Comparison of ENCODE assay signal across 10 mouse cellular contexts in the genomic region with DNA sequence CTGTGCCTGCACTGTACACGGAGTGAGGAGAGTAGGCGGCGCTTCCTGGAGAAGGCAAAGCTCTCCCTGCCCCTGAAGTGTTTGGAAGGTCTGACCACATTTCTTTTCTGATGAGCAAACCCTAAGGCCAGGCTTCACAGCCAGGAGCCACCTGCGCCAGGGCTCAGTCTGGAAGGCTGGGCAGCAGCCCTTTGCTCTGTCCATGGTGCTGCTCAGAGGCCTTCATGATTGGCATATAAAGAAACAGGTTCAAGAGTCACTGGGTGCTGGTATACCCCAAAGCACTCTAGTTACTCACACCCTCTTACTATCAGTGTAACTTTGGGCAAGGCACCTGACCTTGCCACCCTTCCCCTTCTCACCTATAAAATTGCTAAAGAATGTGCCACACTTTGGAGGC.
A peak's percentile ranks its signal among the peaks of the same experiment; 100 is the strongest.
DNase-seq lines count a peak whose midpoint lies in the region; ATAC-seq and TF ChIP-seq lines count a peak whose summit lies in the region.
"Had no signal": no experiment of that assay in that cellular context is flagged by ENCODE, and none has a peak within 500 bp of the region (broad histone marks: within the 10 kb centered on the region; RNA-seq: fewer than 3 reads in every experiment).

No protein-coding gene starts in this region.

- H3K9ac ChIP-seq in kidney, embryonic 16.5 days (replicated peaks; ENCODE audit: low read length): no peak overlapping the region
- H3K9ac ChIP-seq in ES-E14 (ENCODE audit: insufficient read depth, low read depth, low read length, poor library complexity, severe bottlenecking): no peak overlapping the region
- H3K9ac ChIP-seq in embryonic facial prominence, embryonic 14.5 days (ENCODE audit: low read depth, low read length): no peak overlapping the region
- H3K9ac ChIP-seq: embryonic facial prominence, embryonic 13.5 days had no signal

- no peak overlapping the region for H3K27ac ChIP-seq in kidney, adult 2 months (ENCODE audit: insufficient read depth, low read depth, low read length)
- H3K27ac ChIP-seq in kidney, embryonic 16.5 days (ENCODE audit: low read length): no peak overlapping the region
- no peak overlapping the region for H3K27ac ChIP-seq in ES-E14 (ENCODE audit: insufficient read depth, low read depth, low read length, poor library complexity, severe bottlenecking)
- no peak overlapping the region for H3K27ac ChIP-seq in embryonic facial prominence, embryonic 14.5 days (replicated peaks; ENCODE audit: low read depth, low read length)
- H3K27ac ChIP-seq: embryonic facial prominence, embryonic 13.5 days had no signal

- 15% methylated on average over 4 of the region's 4 CpGs for WGBS in kidney, adult 2 months
- 33% methylated on average over 4 of the region's 4 CpGs for WGBS in kidney, embryonic 16.5 days
- WGBS in embryonic facial prominence, embryonic 14.5 days: 14% methylated on average over 4 of the region's 4 CpGs

- in situ Hi-C loops in ES-E14 (cut with MboI; ENCODE audit: low sequenced_read_pairs in 2 of 2, unreplicated experiment in 2 of 2): no loop called here

- H3K27me3 ChIP-seq in kidney, adult 2 months (replicated peaks; ENCODE audit: control insufficient read depth, insufficient read depth, low read length): no peaks in the 10 kb centered on the region
- H3K27me3 ChIP-seq in kidney, embryonic 16.5 days (ENCODE audit: insufficient read depth, low read length): no peaks in the 10 kb centered on the region
- no peaks in the 10 kb centered on the region for H3K27me3 ChIP-seq in embryonic facial prominence, embryonic 14.5 days (replicated peaks; ENCODE audit: control insufficient read depth, insufficient read depth, low read length)
- H3K27me3 ChIP-seq: embryonic facial prominence, embryonic 13.5 days; megakaryocyte, embryonic 14.5 days had no signal

- peak; percentile 4 for DNase-seq in kidney, adult 2 months
- peak; percentile 17 for DNase-seq in 416B (ENCODE audit: low read depth)
- peak; percentile 35 for DNase-seq in ES-E14 (ENCODE audit: low read depth, low spot score)
- DNase-seq in embryonic facial prominence, embryonic 14.5 days (ENCODE audit: low spot score): peak; percentile 69
- no peak for DNase-seq in layer of hippocampus, postnatal 25 days (ENCODE audit: extremely low spot score in 1 of 2, low spot score in 1 of 2)
- DNase-seq in layer of hippocampus, adult 18-20 months (ENCODE audit: low spot score in 2 of 2): no peak
- DNase-seq: thymus, adult 2 months had no signal

- TF ChIP-seq POLR2A in kidney, adult 2 months (IDR thresholded peaks at IDR 0.05; ENCODE audit: low read depth, low read length): no peak

- no peak overlapping the region for H3K4me3 ChIP-seq in kidney, adult 2 months (ENCODE audit: insufficient read depth, low read depth, low read length)
- H3K4me3 ChIP-seq in kidney, embryonic 16.5 days (ENCODE audit: low read length): no peak overlapping the region
- no peak overlapping the region for H3K4me3 ChIP-seq in ES-E14 (ENCODE audit: insufficient read depth in 1 of 2, low read depth in 1 of 2, low read length in 2 of 2, poor library complexity in 1 of 2, severe bottlenecking in 1 of 2)
- no peak overlapping the region for H3K4me3 ChIP-seq in embryonic facial prominence, embryonic 14.5 days (ENCODE audit: low read depth, low read length)
- H3K4me3 ChIP-seq: embryonic facial prominence, embryonic 13.5 days; megakaryocyte, embryonic 14.5 days had no signal

- TF ChIP-seq CTCF in kidney, adult 2 months (conservative IDR thresholded peaks at IDR 0.05; ENCODE audit: insufficient read depth, insufficient read length, low read depth, low read length): no peak

- no peaks in the 10 kb centered on the region for H3K36me3 ChIP-seq in kidney, adult 2 months (ENCODE audit: control insufficient read depth, insufficient read depth, low read length)
- no peaks in the 10 kb centered on the region for H3K36me3 ChIP-seq in kidney, embryonic 16.5 days (ENCODE audit: insufficient read depth, low read length)
- no peaks in the 10 kb centered on the region for H3K36me3 ChIP-seq in ES-E14 (ENCODE audit: control insufficient read depth, insufficient read depth, low read length, poor library complexity, severe bottlenecking)
- H3K36me3 ChIP-seq in embryonic facial prominence, embryonic 14.5 days (ENCODE audit: control insufficient read depth, insufficient read depth, low read length): no peaks in the 10 kb centered on the region
- H3K36me3 ChIP-seq: embryonic facial prominence, embryonic 13.5 days had no signal

- no peak for ATAC-seq in kidney, embryonic 16.5 days (ENCODE audit: low FRiP score, low TSS enrichment)
- no peak for ATAC-seq in embryonic facial prominence, embryonic 14.5 days (ENCODE audit: low read depth)

- H3K4me1 ChIP-seq in kidney, adult 2 months (ENCODE audit: control insufficient read depth, insufficient read depth, low read length): no peaks in the 10 kb centered on the region
- no peaks in the 10 kb centered on the region for H3K4me1 ChIP-seq in kidney, embryonic 16.5 days (ENCODE audit: insufficient read depth, low read length)
- no peaks in the 10 kb centered on the region for H3K4me1 ChIP-seq in ES-E14 (ENCODE audit: control insufficient read depth in 2 of 2, insufficient read depth in 2 of 2, low read length in 2 of 2, poor library complexity in 1 of 2)
- H3K4me1 ChIP-seq in embryonic facial prominence, embryonic 14.5 days (ENCODE audit: control insufficient read depth, insufficient read depth, low read length): no peaks in the 10 kb centered on the region
- H3K4me1 ChIP-seq: embryonic facial prominence, embryonic 13.5 days; megakaryocyte, embryonic 14.5 days had no signal

- no peak overlapping the region for H3K4me2 ChIP-seq in kidney, embryonic 16.5 days (replicated peaks; ENCODE audit: low read depth, low read length)
- H3K4me2 ChIP-seq in embryonic facial prominence, embryonic 14.5 days (ENCODE audit: low read depth, low read length): no peak overlapping the region
- H3K4me2 ChIP-seq: embryonic facial prominence, embryonic 13.5 days had no signal

- H3K9me3 ChIP-seq in kidney, embryonic 16.5 days (ENCODE audit: low read length): no peaks in the 10 kb centered on the region
- no peaks in the 10 kb centered on the region for H3K9me3 ChIP-seq in ES-E14 (ENCODE audit: control insufficient read depth, insufficient read depth, low read depth, low read length)
- no peaks in the 10 kb centered on the region for H3K9me3 ChIP-seq in embryonic facial prominence, embryonic 14.5 days (ENCODE audit: control insufficient read depth, low read length)
- H3K9me3 ChIP-seq: embryonic facial prominence, embryonic 13.5 days had no signal

TF ChIP-seq in ES-E14, 5 proteins besides CTCF, POLR2A, EP300 and RAD21:
- TF ChIP-seq ZC3H11A (IDR thresholded peaks at IDR 0.05; ENCODE audit: borderline replicate concordance, low read depth, low read length): no peak
- TF ChIP-seq CHD2 (IDR thresholded peaks at IDR 0.05; ENCODE audit: low read depth, low read length): no peak
- no peak for TF ChIP-seq MAFK (IDR thresholded peaks at IDR 0.05; ENCODE audit: insufficient read depth, low read depth, low read length)
- no peak for TF ChIP-seq ZNF384 (IDR thresholded peaks at IDR 0.05; ENCODE audit: low read depth, low read length)
- TF ChIP-seq HCFC1 (IDR thresholded peaks at IDR 0.05; ENCODE audit: borderline replicate concordance, insufficient read depth, low read length): no peak
TF ChIP-seq in ES-E14: peak in this region for 0.

Comparison
In these comparisons a context has a peak if more than half of its experiments do, and no peak if none do; other contexts are left out.
1. DNase-seq: peak in kidney, adult 2 months (single experiment), 416B (single experiment), ES-E14 (single experiment) and embryonic facial prominence, embryonic 14.5 days (single experiment); none in layer of hippocampus, postnatal 25 days (0 of 2) and layer of hippocampus, adult 18-20 months (0 of 2).